ENCODE assay signal across 8 mouse cellular contexts in the genomic region with DNA sequence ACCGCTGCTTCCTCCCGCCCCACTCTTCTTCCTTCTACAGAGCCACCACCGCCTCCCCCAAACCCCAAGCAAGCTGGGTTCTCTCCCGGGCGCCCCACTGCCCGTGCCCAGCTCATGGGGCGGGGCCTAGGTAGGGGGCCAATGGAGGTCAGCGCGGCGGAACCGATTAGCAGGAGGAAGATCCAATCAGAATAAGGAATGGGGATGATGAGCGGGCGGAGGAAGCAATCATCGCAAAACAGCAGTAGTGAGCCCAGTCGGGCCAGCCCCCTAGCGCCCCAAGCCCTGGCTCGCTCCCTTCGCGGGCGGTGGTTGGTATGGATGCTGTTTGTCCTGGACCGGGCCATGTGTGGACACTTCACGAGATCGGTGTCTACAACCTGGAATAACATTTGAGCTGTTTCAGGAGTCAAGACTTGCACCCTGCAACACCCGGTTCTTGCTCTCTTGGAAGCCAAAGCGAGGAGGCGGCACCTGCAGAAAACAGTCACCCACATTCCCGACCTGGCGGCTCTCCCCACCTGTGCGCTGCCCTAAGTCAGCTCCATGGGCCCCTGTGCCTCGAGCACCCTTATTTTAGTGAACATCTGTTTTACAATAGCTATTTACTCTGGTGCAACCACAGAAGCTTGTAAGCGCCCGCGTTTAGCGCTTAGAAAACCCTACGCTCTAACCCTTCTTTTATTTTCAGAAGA. TPM values are rescaled to one million over a fixed set of nuclear protein-coding genes. Genes with fewer than 3 reads are reported as not detected.
DNase-seq lines count a peak whose midpoint lies in the region; ATAC-seq and TF ChIP-seq lines count a peak whose summit lies in the region.

Frmd5 (minus strand) TSS at position 129 of the 695 bp plus-strand sequence.

- peaks cover 65% of the 10 kb centered on the region for H3K4me1 ChIP-seq in G1E (ENCODE audit: insufficient read depth, low read depth, low read length)
- H3K4me1 ChIP-seq in cerebellum, adult 2 months (ENCODE audit: control insufficient read depth, insufficient read depth, low read length), result no peaks in the 10 kb centered on the region; the same call in 1 of the 2 replicates
- peaks cover 17% of the 10 kb centered on the region for H3K4me1 ChIP-seq in forebrain, embryonic 16.5 days (replicated peaks; ENCODE audit: control insufficient read depth, insufficient read depth, low read length)
- peaks cover 3% of the 10 kb centered on the region; the same call in 1 of the 2 replicates for H3K4me1 ChIP-seq in liver, postnatal 0 days (ENCODE audit: insufficient read depth)
- 0 out of 2 replicates have a peak, but pooled peaks cover 5% of the 10 kb centered on the region for H3K4me1 ChIP-seq in neural tube, embryonic 14.5 days (ENCODE audit: control insufficient read depth, insufficient read depth, low read length)
- peaks cover 9% of the 10 kb centered on the region for H3K4me1 ChIP-seq in testis, adult 2 months (ENCODE audit: control insufficient read depth, insufficient read depth, low read length)

- peak within 1 kb of the TSS; percentile 94 for H3K9ac ChIP-seq in forebrain, embryonic 16.5 days (replicated peaks; ENCODE audit: low read depth, low read length)
- H3K9ac ChIP-seq in liver, postnatal 0 days (replicated peaks), result no peak within 1 kb of the TSS
- H3K9ac ChIP-seq in neural tube, embryonic 14.5 days (replicated peaks; ENCODE audit: low read depth, low read length), result peak within 1 kb of the TSS; percentile 96

- TF ChIP-seq POLR2A in cerebellum, adult 2 months (IDR thresholded peaks at IDR 0.05; ENCODE audit: borderline replicate concordance, insufficient read depth, low read length), result peak; percentile 83; the same call in 1 of the 2 replicates
- no peak for TF ChIP-seq POLR2A in testis, adult 2 months (IDR thresholded peaks at IDR 0.05; ENCODE audit: control insufficient read depth, low read depth, low read length)

- peaks cover 10% of the 10 kb centered on the region; the same call in 1 of the 2 replicates for H3K27me3 ChIP-seq in G1E (ENCODE audit: insufficient read depth, low read length)
- H3K27me3 ChIP-seq in cerebellum, adult 2 months (ENCODE audit: control insufficient read depth, insufficient read depth, low read length), result no peaks in the 10 kb centered on the region
- no peaks in the 10 kb centered on the region for H3K27me3 ChIP-seq in forebrain, embryonic 16.5 days (replicated peaks; ENCODE audit: control insufficient read depth, insufficient read depth, low read length)
- peaks cover 42% of the 10 kb centered on the region for H3K27me3 ChIP-seq in liver, postnatal 0 days (ENCODE audit: insufficient read depth, low read length)
- no peaks in the 10 kb centered on the region for H3K27me3 ChIP-seq in neural tube, embryonic 14.5 days (ENCODE audit: control insufficient read depth, insufficient read depth, low read length)
- H3K27me3 ChIP-seq in testis, adult 2 months (ENCODE audit: control insufficient read depth, insufficient read depth, low read length), result peaks cover 2% of the 10 kb centered on the region; the same call in 1 of the 2 replicates

- peak within 1 kb of the TSS; percentile 70 for H3K27ac ChIP-seq in cerebellum, adult 2 months (ENCODE audit: insufficient read depth, low read length)
- peak within 1 kb of the TSS; percentile 97 for H3K27ac ChIP-seq in forebrain, embryonic 16.5 days (ENCODE audit: low read length)
- no peak within 1 kb of the TSS for H3K27ac ChIP-seq in liver, postnatal 0 days (ENCODE audit: low read depth)
- peak within 1 kb of the TSS; percentile 97 for H3K27ac ChIP-seq in neural tube, embryonic 14.5 days (ENCODE audit: low read depth, low read length)
- no peak within 1 kb of the TSS for H3K27ac ChIP-seq in testis, adult 2 months (ENCODE audit: control insufficient read depth, insufficient read depth, low read depth, low read length)

- peak; percentile 99 for ATAC-seq in G1E (ENCODE audit: extremely low read depth, insufficient number of reproducible peaks, low FRiP score, poor library complexity, severe bottlenecking)
- ATAC-seq in forebrain, embryonic 16.5 days, result peak; percentile 97
- ATAC-seq in liver, postnatal 0 days, result peak; percentile 97
- ATAC-seq in neural tube, embryonic 14.5 days (ENCODE audit: low read depth), result peak; percentile 96

- peak within 1 kb of the TSS; percentile 93 for H3K4me3 ChIP-seq in G1E (ENCODE audit: low read depth, low read length)
- H3K4me3 ChIP-seq in cerebellum, adult 2 months (replicated peaks; ENCODE audit: insufficient read depth, low read depth, low read length), result peak within 1 kb of the TSS; percentile 84
- H3K4me3 ChIP-seq in forebrain, embryonic 16.5 days (replicated peaks; ENCODE audit: low read length), result peak within 1 kb of the TSS; percentile 82
- H3K4me3 ChIP-seq in liver, postnatal 0 days (ENCODE audit: low read depth, low read length), result peak within 1 kb of the TSS; percentile 61
- peak within 1 kb of the TSS; percentile 87 for H3K4me3 ChIP-seq in neural tube, embryonic 14.5 days (ENCODE audit: low read depth, low read length)
- peak within 1 kb of the TSS; percentile 91 for H3K4me3 ChIP-seq in testis, adult 2 months (ENCODE audit: control insufficient read depth, low read depth, low read length)

- no peak for TF ChIP-seq EP300 in liver, postnatal 0 days (IDR thresholded peaks at IDR 0.05; ENCODE audit: low read depth)

- 1% methylated on average over 35 of the region's 35 CpGs for WGBS in cerebellum, adult 2 months
- WGBS in forebrain, embryonic 16.5 days, result under 1% methylated on average over 35 of the region's 35 CpGs
- WGBS in liver, postnatal 0 days (ENCODE audit: insufficient replicate concordance), result under 1% methylated on average over 35 of the region's 35 CpGs
- under 1% methylated on average over 35 of the region's 35 CpGs for WGBS in neural tube, embryonic 14.5 days

- no peaks in the 10 kb centered on the region for H3K36me3 ChIP-seq in G1E (replicated peaks)
- no peaks in the 10 kb centered on the region for H3K36me3 ChIP-seq in forebrain, embryonic 16.5 days (ENCODE audit: control insufficient read depth, insufficient read depth)
- H3K36me3 ChIP-seq in liver, postnatal 0 days (replicated peaks; ENCODE audit: insufficient read depth, low read length), result no peaks in the 10 kb centered on the region
- H3K36me3 ChIP-seq in neural tube, embryonic 14.5 days (ENCODE audit: control insufficient read depth, insufficient read depth, low read length), result no peaks in the 10 kb centered on the region
- no peaks in the 10 kb centered on the region for H3K36me3 ChIP-seq in testis, adult 2 months (ENCODE audit: control insufficient read depth, insufficient read depth, low read length)

- peak within 1 kb of the TSS; percentile 71 for H3K4me2 ChIP-seq in forebrain, embryonic 16.5 days (ENCODE audit: low read length)
- peak within 1 kb of the TSS; percentile 96 for H3K4me2 ChIP-seq in liver, postnatal 0 days (ENCODE audit: low read depth, low read length)
- peak within 1 kb of the TSS; percentile 96 for H3K4me2 ChIP-seq in neural tube, embryonic 14.5 days (ENCODE audit: low read depth, low read length)

- intact Hi-C loops in heart, postnatal 25 days (cut with DNase I), result no loop called here

- TF ChIP-seq CTCF in G1E (IDR thresholded peaks at IDR 0.05; ENCODE audit: low read depth, low read length), result no peak
- TF ChIP-seq CTCF in cerebellum, adult 2 months (IDR thresholded peaks at IDR 0.05; ENCODE audit: borderline replicate concordance, insufficient read depth, low read depth, low read length), result no peak
- TF ChIP-seq CTCF in liver, postnatal 0 days (IDR thresholded peaks at IDR 0.05; ENCODE audit: low read depth), result no peak
- TF ChIP-seq CTCF in testis, adult 2 months (IDR thresholded peaks at IDR 0.05; ENCODE audit: control insufficient read depth, insufficient read depth, insufficient replicate concordance, low read depth, low read length), result no peak

- peak; percentile 98 for DNase-seq in G1E (ENCODE audit: low spot score)
- DNase-seq in cerebellum, adult 2 months, result peak; percentile 96 to 98
- DNase-seq in heart, postnatal 25 days (ENCODE audit: low spot score), result peak; percentile 84
- DNase-seq in layer of hippocampus, adult 11-12 months (ENCODE audit: low spot score), result peak; percentile 96
- DNase-seq in liver, postnatal 0 days, result peak; percentile 79

- no peaks in the 10 kb centered on the region for H3K9me3 ChIP-seq in G1E (replicated peaks)
- no peaks in the 10 kb centered on the region for H3K9me3 ChIP-seq in forebrain, embryonic 16.5 days (ENCODE audit: control insufficient read depth, low read length)
- H3K9me3 ChIP-seq in liver, postnatal 0 days (ENCODE audit: low read length), result no peaks in the 10 kb centered on the region
- H3K9me3 ChIP-seq in neural tube, embryonic 14.5 days (ENCODE audit: control insufficient read depth, low read length), result no peaks in the 10 kb centered on the region

RNA-seq across cellular contexts. Expression of gene Frmd5, which starts in this region (rescaled TPM):
- total RNA-seq in G1E (2014; fragmentation: Nextera tagmentation), result 74.4 and 79.4 TPM in 2 replicates
- 20.6 and 22.3 TPM in 2 replicates for total RNA-seq in G1E (2017)
- 11.6 and 12.8 TPM in 2 replicates for polyA plus RNA-seq in G1E (2012)
- polyA plus RNA-seq in cerebellum, adult 2 months (2012; rRNA removed), result 53.8 and 55.8 TPM in 2 replicates
- 32.9 and 34.9 TPM in 2 replicates for polyA plus RNA-seq in forebrain, embryonic 16.5 days (2015; fragmentation: Nextera tagmentation; extraction: Ambion mirVana)
- total RNA-seq in heart, postnatal 25 days (2021), result 100 to 1,000 TPM; 162 to 175 TPM
- 0.09 and 0.18 TPM in 2 replicates for polyA plus RNA-seq in liver, postnatal 0 days (2015; fragmentation: Nextera tagmentation; extraction: Ambion mirVana)
- polyA plus RNA-seq in neural tube, embryonic 14.5 days (2014; fragmentation: Nextera tagmentation; extraction: Ambion mirVana), result 30.6 and 31.2 TPM in 2 replicates
- 1.6 and 2.0 TPM in 2 replicates for polyA plus RNA-seq in testis, adult 2 months (2012; rRNA removed)

Comparison
In these comparisons a context has a peak if more than half of its experiments do, and no peak if none do; other contexts are left out.
1. Peak in DNase-seq, ATAC-seq, H3K4me3 ChIP-seq and H3K4me2 ChIP-seq in liver, postnatal 0 days; RNA of the gene not detected or under 1 TPM.
2. H3K27ac ChIP-seq: peak in cerebellum, adult 2 months (single experiment), forebrain, embryonic 16.5 days (single experiment) and neural tube, embryonic 14.5 days (single experiment); none in liver, postnatal 0 days (single experiment) and testis, adult 2 months (single experiment).
3. Peak in every context shown above with its lines, with median percentiles within 50 percentile points of each other: ATAC-seq, DNase-seq, H3K4me3 ChIP-seq and H3K4me2 ChIP-seq.